Mouse (Mus musculus): ENCODE results near the gene Zswim2.
"Not testable (repeated sequence)": the region's sequence is repeated elsewhere in the genome, so short reads cannot be mapped to it uniquely, and the experiment has no call there.

Zswim2 gene

DNA sequence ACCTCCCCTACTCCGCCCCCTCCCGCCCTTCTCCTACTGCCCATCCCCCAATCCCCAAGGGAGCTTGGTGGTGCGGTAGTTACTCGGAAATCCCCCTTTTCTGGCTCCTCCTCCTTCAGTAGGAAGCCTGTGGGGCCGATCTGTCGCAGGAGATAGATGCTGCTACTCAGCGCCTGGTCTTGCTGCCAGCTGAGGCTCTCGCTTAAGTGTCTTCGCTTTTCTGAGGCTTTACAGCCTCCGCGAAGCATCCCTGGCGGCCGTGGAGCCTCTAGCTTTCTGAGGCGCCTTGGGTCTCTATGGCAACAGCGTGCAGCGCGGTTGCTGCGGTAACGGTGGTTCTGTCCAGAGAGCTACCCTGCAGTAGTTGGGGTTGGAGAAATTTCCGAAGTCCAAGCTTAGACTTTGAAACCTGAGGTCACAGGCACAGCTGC is at the start of gene Zswim2:
Gene Zswim2 (minus strand): TSS at position 298 of the 431 bp plus-strand sequence.
- peak; percentile 18 for DNase-seq (ENCODE audit: low read depth)

DNA sequence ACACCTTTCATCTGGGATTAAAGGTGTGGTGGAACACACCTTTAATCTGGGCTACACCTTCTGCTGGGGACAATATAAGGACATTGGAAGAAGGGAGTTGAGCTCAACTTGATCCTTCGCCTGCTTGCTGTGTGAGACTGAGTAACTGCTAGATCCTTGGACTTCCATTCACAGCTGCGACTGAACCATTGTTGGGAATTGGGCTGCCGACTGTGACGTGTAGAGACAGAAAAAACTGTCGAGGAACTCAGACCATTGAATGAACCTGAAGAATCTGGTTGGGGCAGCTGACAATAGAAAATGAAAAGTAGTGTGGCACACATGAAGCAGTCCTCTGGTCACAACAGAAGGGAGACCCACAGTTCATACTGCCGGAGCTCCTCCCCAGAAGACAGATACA is 49.2 kb upstream of the Zswim2 start, which contains the start of gene Gm13691:
Gene Gm13691 (plus strand): TSS at position 301 of the 400 bp plus-strand sequence.
- DNase-seq (ENCODE audit: low read depth) = not testable (repeated sequence)

DNA sequence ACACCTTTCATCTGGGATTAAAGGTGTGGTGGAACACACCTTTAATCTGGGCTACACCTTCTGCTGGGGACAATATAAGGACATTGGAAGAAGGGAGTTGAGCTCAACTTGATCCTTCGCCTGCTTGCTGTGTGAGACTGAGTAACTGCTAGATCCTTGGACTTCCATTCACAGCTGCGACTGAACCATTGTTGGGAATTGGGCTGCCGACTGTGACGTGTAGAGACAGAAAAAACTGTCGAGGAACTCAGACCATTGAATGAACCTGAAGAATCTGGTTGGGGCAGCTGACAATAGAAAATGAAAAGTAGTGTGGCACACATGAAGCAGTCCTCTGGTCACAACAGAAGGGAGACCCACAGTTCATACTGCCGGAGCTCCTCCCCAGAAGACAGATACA is 43.4 kb upstream of the Zswim2 start, which contains the start of gene Gm13697:
Gene Gm13697 (plus strand): TSS at position 301 of the 400 bp plus-strand sequence.
- DNase-seq (ENCODE audit: low read depth) = not testable (repeated sequence)

DNA sequence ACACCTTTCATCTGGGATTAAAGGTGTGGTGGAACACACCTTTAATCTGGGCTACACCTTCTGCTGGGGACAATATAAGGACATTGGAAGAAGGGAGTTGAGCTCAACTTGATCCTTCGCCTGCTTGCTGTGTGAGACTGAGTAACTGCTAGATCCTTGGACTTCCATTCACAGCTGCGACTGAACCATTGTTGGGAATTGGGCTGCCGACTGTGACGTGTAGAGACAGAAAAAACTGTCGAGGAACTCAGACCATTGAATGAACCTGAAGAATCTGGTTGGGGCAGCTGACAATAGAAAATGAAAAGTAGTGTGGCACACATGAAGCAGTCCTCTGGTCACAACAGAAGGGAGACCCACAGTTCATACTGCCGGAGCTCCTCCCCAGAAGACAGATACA is 37.6 kb upstream of the Zswim2 start, which contains the start of gene Gm13694:
Gene Gm13694 (plus strand): TSS at position 301 of the 400 bp plus-strand sequence.
- not testable (repeated sequence) for DNase-seq (ENCODE audit: low read depth)

DNA sequence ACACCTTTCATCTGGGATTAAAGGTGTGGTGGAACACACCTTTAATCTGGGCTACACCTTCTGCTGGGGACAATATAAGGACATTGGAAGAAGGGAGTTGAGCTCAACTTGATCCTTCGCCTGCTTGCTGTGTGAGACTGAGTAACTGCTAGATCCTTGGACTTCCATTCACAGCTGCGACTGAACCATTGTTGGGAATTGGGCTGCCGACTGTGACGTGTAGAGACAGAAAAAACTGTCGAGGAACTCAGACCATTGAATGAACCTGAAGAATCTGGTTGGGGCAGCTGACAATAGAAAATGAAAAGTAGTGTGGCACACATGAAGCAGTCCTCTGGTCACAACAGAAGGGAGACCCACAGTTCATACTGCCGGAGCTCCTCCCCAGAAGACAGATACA is 31.8 kb upstream of the Zswim2 start, which contains the start of gene Gm13696:
Gene Gm13696 (plus strand): TSS at position 301 of the 400 bp plus-strand sequence.
- not testable (repeated sequence) for DNase-seq (ENCODE audit: low read depth)

DNA sequence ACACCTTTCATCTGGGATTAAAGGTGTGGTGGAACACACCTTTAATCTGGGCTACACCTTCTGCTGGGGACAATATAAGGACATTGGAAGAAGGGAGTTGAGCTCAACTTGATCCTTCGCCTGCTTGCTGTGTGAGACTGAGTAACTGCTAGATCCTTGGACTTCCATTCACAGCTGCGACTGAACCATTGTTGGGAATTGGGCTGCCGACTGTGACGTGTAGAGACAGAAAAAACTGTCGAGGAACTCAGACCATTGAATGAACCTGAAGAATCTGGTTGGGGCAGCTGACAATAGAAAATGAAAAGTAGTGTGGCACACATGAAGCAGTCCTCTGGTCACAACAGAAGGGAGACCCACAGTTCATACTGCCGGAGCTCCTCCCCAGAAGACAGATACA is 26.0 kb upstream of the Zswim2 start, which contains the start of gene Gm13695:
Gene Gm13695 (plus strand): TSS at position 301 of the 400 bp plus-strand sequence.
- not testable (repeated sequence) for DNase-seq (ENCODE audit: low read depth)

DNA sequence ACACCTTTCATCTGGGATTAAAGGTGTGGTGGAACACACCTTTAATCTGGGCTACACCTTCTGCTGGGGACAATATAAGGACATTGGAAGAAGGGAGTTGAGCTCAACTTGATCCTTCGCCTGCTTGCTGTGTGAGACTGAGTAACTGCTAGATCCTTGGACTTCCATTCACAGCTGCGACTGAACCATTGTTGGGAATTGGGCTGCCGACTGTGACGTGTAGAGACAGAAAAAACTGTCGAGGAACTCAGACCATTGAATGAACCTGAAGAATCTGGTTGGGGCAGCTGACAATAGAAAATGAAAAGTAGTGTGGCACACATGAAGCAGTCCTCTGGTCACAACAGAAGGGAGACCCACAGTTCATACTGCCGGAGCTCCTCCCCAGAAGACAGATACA is 20.2 kb upstream of the Zswim2 start, which contains the start of gene Gm13693:
Gene Gm13693 (plus strand): TSS at position 301 of the 400 bp plus-strand sequence.
- DNase-seq (ENCODE audit: low read depth) = not testable (repeated sequence)

DNA sequence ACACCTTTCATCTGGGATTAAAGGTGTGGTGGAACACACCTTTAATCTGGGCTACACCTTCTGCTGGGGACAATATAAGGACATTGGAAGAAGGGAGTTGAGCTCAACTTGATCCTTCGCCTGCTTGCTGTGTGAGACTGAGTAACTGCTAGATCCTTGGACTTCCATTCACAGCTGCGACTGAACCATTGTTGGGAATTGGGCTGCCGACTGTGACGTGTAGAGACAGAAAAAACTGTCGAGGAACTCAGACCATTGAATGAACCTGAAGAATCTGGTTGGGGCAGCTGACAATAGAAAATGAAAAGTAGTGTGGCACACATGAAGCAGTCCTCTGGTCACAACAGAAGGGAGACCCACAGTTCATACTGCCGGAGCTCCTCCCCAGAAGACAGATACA is 14.4 kb upstream of the Zswim2 start, which contains the start of gene Gm13698:
Gene Gm13698 (plus strand): TSS at position 301 of the 400 bp plus-strand sequence.
- DNase-seq (ENCODE audit: low read depth) = not testable (repeated sequence)

DNA sequence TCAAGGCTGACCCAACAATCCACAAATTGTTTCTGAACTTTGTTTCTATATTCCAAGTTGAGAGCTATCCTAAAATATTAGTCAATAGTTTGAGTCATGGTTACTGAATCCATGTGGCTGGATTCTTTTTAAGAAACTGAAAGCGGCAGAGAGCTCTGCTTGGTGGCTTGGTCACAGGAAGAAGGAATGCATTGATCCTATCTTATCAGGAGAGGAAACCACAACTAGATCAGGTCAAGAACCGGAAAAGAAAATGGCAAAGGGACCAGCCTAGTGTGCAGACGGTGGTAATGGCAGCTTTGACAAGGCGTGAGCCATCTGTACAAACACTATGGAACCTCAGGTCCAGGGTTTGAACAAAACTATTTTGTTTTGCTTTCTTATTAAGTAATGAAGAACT is 764 bp upstream of the Zswim2 start:
- DNase-seq (ENCODE audit: low read depth) = no peak

DNA sequence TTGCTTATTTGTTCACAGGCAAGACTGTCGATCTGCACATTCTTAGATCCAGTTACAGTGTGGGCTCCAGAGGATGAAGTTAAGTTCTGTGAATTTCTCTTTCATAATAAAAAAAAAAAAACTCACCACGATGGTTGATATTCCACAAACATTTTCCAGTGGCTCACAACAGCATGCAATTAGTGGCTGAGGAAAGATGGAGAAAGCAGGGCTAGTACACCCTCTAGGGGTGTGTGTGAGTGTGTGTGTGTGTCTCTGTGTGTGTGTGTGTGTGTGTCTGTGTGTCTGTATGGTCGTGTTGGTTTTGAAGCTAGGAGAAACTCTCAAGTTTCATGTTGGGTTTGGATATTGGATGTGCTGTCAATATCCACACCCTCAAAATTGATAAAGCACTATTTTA is 350 bp upstream of the Zswim2 start:
- DNase-seq (ENCODE audit: low read depth) = no peak

DNA sequence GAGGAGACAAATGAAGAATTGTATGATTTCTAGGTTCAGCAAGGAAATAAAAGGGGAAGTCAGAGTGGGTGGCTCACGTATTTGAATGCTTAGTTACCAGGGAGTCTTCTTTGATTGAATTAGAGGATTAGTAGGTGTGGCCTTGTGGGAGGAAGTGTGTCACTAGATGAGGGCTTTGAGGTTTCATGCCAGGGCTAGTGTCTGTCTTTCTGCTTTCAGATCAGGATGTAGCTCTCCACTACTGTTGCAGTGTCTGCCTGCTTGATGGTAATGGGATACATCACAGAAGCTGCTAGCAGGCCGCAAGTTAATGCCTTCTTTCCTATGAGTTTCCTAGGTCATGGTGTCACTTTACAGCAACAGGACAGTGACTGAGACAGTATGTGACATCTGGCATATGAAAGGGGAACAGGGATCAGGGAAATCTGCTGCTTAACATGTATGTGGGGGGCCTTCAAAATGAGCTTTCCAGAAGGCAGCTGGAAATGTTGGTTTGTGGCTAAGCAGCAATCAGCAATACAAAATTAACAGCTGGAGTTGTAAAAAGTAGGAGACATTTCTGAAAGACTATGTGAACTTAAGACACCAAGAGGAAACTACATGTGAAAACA is 11.4 kb downstream of the Zswim2 start:
- DNase-seq (ENCODE audit: low read depth) = no peak

DNA sequence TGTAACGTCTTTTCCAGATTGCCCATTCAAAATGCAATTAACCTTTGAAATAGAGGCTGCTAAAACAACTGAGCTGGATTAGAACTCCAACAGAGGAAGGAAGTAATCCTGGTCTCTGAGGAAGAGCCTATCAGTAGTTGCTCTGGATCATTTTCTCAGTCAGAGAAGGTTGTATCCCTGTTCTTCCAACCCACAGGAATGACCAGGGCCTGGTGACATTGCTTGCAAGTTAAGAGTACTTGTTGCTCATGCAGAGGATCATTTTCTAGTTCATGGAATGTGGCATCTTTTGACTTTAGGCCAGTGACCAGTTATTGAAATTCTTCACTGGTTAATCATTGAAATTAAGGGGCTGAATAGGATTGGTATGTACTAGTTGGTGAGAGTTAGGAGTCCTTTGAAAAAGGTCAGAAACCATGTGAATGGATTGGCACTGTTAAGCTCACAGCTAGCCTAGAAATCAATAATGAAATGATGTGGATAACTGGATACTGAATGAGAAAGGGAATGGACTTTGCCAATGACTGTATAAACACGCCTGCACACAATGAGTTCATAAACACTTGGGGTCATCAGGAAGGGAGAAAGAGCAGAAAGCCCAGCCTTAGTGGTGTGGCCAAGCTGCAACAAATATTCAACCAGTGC is 39.0 kb downstream of the Zswim2 start:
- DNase-seq (ENCODE audit: low read depth) = no peak

DNA sequence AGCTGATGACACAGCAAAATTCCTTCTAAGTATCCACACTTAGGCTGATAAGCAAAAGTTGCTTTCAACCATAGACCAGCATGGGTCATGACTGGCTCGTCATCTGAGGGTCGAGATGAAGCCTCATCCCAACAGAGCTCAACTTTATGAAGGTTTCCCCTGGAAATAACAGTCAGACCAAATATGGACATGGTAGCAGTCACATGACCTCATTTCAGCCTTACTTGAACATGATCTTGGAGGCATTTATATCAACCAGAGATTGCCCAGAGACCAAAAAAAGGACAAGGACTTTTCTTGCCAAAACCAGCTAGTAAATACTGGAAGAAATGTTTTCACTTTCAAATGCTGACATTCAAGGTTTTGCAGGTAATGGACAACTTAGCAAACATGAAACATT is 47.3 kb downstream of the Zswim2 start:
- no peak for DNase-seq (ENCODE audit: low read depth)

DNA sequence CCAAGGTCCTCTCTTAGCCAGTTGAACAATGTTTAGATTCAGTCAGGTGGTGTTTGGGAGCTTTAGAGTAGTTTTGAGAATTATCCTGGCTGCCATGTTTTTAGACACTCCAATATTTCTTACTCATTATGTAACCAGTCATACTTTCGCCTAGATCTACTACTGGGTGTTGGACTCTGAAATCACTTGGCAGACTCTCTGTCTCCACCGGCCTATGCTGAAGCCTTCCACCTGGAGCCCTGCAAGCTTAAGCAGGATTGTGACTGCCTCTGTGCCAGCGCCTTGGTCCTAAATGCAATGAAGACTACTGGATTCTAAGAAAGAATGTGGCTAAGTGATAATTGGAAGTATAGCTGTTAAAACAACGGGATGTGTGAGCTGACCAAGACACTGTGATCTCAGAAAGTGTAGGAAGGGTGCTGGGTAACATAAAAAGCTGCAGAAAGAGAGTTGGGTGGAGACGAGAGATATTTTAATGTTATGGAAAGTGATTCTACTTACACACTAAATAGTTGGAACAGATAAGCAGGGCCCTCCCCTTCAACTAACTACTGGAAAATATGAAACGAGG is 57.1 kb downstream of the Zswim2 start:
- no peak for DNase-seq (ENCODE audit: low read depth)
